Mouse (Mus musculus) adrenal gland (tissue): ENCODE results near the gene Gm11627.
"Not testable (repeated sequence)": the region's sequence is repeated elsewhere in the genome, so short reads cannot be mapped to it uniquely, and the experiment has no call there.

Experiments
- intact Hi-C: fragments of 180-260 bp; cut with DNase I; formaldehyde crosslinking; loops from one replicate; pipeline ENCODE4 v1.15.1; 2025
- long read RNA-seq, 2 experiments: library from polyadenylated mRNA; unstranded; transcript quantifications; one replicate each; pipeline ENCODE4 v2.0.0; 2020; ENCODE audit warnings: borderline replicate concordance in 1 of 2; ENCODE audit not compliant: insufficient replicate concordance in 1 of 2

Gm11627 gene
- long read RNA-seq, experiment 1: 0 reads
- long read RNA-seq, experiment 2, partial matches to known transcripts: 0 of 1 reads
- long read RNA-seq, experiment 2, other reads (novel, unspliced or antisense): 0 of 1 reads

- intact Hi-C loops: no loop called here
Observed at GRCm38 (mm10) chr11:102579165-102580033, at the start of gene Gm11627. Gene Gm11627 (minus strand): TSS chr11:102579461.

GRCm38 (mm10) chr11:102628529-102628928, 49.3 kb upstream of the Gm11627 start:
- intact Hi-C loops: no loop called here

GRCm38 (mm10) chr11:102627171-102627931, 48.1 kb upstream of the Gm11627 start:
- intact Hi-C loops: no loop called here

GRCm38 (mm10) chr11:102624888-102625407, 45.7 kb upstream of the Gm11627 start:
- intact Hi-C loops: no loop called here

GRCm38 (mm10) chr11:102623876-102624789, 44.9 kb upstream of the Gm11627 start:
- intact Hi-C loops: no loop called here

- intact Hi-C loops: no loop called here
Observed at GRCm38 (mm10) chr11:102619449-102619848, 40.2 kb upstream of the Gm11627 start.

- intact Hi-C loops: no loop called here
Observed at GRCm38 (mm10) chr11:102611317-102611705, 32.0 kb upstream of the Gm11627 start.

GRCm38 (mm10) chr11:102610675-102611316, 31.5 kb upstream of the Gm11627 start:
- intact Hi-C loops: no loop called here

GRCm38 (mm10) chr11:102610260-102610659, 31.0 kb upstream of the Gm11627 start:
- intact Hi-C loops: no loop called here

- intact Hi-C loops: no loop called here
Observed at GRCm38 (mm10) chr11:102609483-102609882, 30.2 kb upstream of the Gm11627 start.

- intact Hi-C loops: no loop called here
Observed at GRCm38 (mm10) chr11:102608691-102609090, 29.4 kb upstream of the Gm11627 start.

- intact Hi-C loops: no loop called here
Observed at GRCm38 (mm10) chr11:102607686-102608548, 28.7 kb upstream of the Gm11627 start.

- intact Hi-C loops: not testable (repeated sequence)
Observed at GRCm38 (mm10) chr11:102607201-102607600, 27.9 kb upstream of the Gm11627 start.

- intact Hi-C loops: no loop called here
Observed at GRCm38 (mm10) chr11:102606751-102607171, 27.5 kb upstream of the Gm11627 start.

- intact Hi-C loops: no loop called here
Observed at GRCm38 (mm10) chr11:102605553-102606416, 26.5 kb upstream of the Gm11627 start.

GRCm38 (mm10) chr11:102604777-102605552, 25.7 kb upstream of the Gm11627 start:
- intact Hi-C loops: no loop called here

- intact Hi-C loops: no loop called here
Observed at GRCm38 (mm10) chr11:102604010-102604584, 24.8 kb upstream of the Gm11627 start, which contains the start of gene Fzd2. Gene Fzd2 (plus strand): TSS chr11:102604396.
